22 mouse cellular contexts compared by ENCODE assay signal in the genomic region with DNA sequence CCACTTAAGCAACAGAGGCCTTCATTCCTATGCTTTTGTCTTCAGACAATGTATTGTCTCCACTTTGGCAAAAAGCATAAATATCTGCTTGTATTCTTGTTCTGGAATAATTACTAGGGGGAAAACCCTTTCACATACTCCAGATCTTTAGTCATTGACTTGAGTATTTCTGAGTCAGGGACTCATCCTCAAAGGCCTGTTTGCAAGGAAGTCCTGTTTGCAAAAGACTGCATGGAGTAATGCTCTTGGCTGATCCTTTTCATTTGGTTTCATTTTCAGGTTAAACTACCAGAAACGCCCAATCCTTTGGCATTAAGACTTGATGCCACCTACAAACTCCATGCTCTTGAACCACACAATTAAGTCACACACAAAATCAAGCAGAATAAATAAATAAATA. TPM values are rescaled to one million over a fixed set of nuclear protein-coding genes. Genes with fewer than 3 reads are reported as not detected.
DNase-seq lines count a peak whose midpoint lies in the region; ATAC-seq and TF ChIP-seq lines count a peak whose summit lies in the region.
"Had no signal": no experiment of that assay in that cellular context is flagged by ENCODE, and none has a peak within 500 bp of the region (broad histone marks: within the 10 kb centered on the region; RNA-seq: fewer than 3 reads in every experiment).

No protein-coding gene starts in this region.

- no peak for TF ChIP-seq CTCF in lung, postnatal 0 days (IDR thresholded peaks at IDR 0.05)

- no peaks in the 10 kb centered on the region for H3K27me3 ChIP-seq in lung, postnatal 0 days (replicated peaks; ENCODE audit: insufficient read depth, low read length)
- H3K27me3 ChIP-seq in forebrain, embryonic 15.5 days = no peaks in the 10 kb centered on the region
- H3K27me3 ChIP-seq: forebrain, embryonic 13.5 days; hindbrain, embryonic 12.5 days; intestine, embryonic 15.5 days had no signal

- no peaks in the 10 kb centered on the region; the same call in 1 of the 2 replicates for H3K4me1 ChIP-seq in lung, postnatal 0 days (ENCODE audit: insufficient read depth, low read depth, low read length)
- no peaks in the 10 kb centered on the region for H3K4me1 ChIP-seq in forebrain, embryonic 15.5 days
- H3K4me1 ChIP-seq: forebrain, embryonic 13.5 days; hindbrain, embryonic 12.5 days; intestine, embryonic 15.5 days had no signal

- H3K9ac ChIP-seq in lung, postnatal 0 days (replicated peaks; ENCODE audit: low read depth) = no peak overlapping the region
- no peak overlapping the region for H3K9ac ChIP-seq in forebrain, embryonic 15.5 days (replicated peaks)
- H3K9ac ChIP-seq: forebrain, embryonic 13.5 days; hindbrain, embryonic 12.5 days; intestine, embryonic 15.5 days had no signal

- intact Hi-C loops in left cerebral cortex, postnatal 25 days (cut with DNase I) = no loop called here

- no peak for TF ChIP-seq EP300 in lung, postnatal 0 days (IDR thresholded peaks at IDR 0.05)

- 0 out of 2 replicates have a peak overlapping the region, but pooled peaks have one; percentile 10 for H3K27ac ChIP-seq in lung, postnatal 0 days (ENCODE audit: low read length)
- no peak overlapping the region for H3K27ac ChIP-seq in forebrain, embryonic 15.5 days (replicated peaks)
- H3K27ac ChIP-seq: embryonic facial prominence, embryonic 10.5 days; forebrain, embryonic 13.5 days; heart, embryonic 10.5 days; hindbrain, embryonic 12.5 days; intestine, embryonic 15.5 days had no signal

- no peak overlapping the region for H3K4me3 ChIP-seq in lung, postnatal 0 days (ENCODE audit: low read depth, low read length)
- no peak overlapping the region for H3K4me3 ChIP-seq in forebrain, embryonic 15.5 days
- H3K4me3 ChIP-seq: embryonic facial prominence, embryonic 10.5 days; forebrain, embryonic 13.5 days; heart, embryonic 10.5 days; hindbrain, embryonic 12.5 days; intestine, embryonic 15.5 days had no signal

- DNase-seq in lung, postnatal 0 days (ENCODE audit: low spot score) = peak; percentile 17
- DNase-seq in lung, postnatal 4 days = no peak
- DNase-seq in NIH3T3 (ENCODE audit: low read depth) = peak; percentile 35
- no peak for DNase-seq in urinary bladder, postnatal 4 days (ENCODE audit: low spot score in 2 of 2)
- no peak for DNase-seq in left cerebral cortex, postnatal 25 days (ENCODE audit: low spot score in 2 of 2)
- DNase-seq: adrenal gland, postnatal 25 days; cerebellum, adult 18-20 months; cerebellum, adult 9-11 months; cerebellum, postnatal 36 days; gastrocnemius, postnatal 36 days; heart, adult 18-20 months; heart, postnatal 10 days; heart, postnatal 4 days had no signal

- ATAC-seq in lung, postnatal 0 days = no peak
- peak; percentile 20; the same call in 1 of the 2 replicates for ATAC-seq in granulocyte monocyte progenitor cell, adult 5-6 weeks (replicated peaks; ENCODE audit: poor library complexity, severe bottlenecking)
- ATAC-seq in megakaryocyte progenitor cell, adult 5-6 weeks (replicated peaks; ENCODE audit: poor library complexity) = peak; percentile 37; the same call in 1 of the 2 replicates
- ATAC-seq in forebrain, embryonic 15.5 days (replicated peaks) = no peak
- ATAC-seq: forebrain, embryonic 13.5 days; hindbrain, embryonic 16.5 days; intestine, embryonic 15.5 days had no signal

- WGBS in lung, postnatal 0 days = 71% methylated on average over 1 of the region's 1 CpGs
- WGBS in forebrain, embryonic 15.5 days = 86% methylated on average over 1 of the region's 1 CpGs

- no peaks in the 10 kb centered on the region for H3K36me3 ChIP-seq in lung, postnatal 0 days (ENCODE audit: insufficient read depth, low read length)
- no peaks in the 10 kb centered on the region for H3K36me3 ChIP-seq in forebrain, embryonic 15.5 days
- H3K36me3 ChIP-seq: embryonic facial prominence, embryonic 10.5 days; heart, embryonic 10.5 days; hindbrain, embryonic 12.5 days; intestine, embryonic 15.5 days had no signal

- H3K4me2 ChIP-seq in lung, postnatal 0 days (replicated peaks; ENCODE audit: low read depth, low read length) = no peak overlapping the region
- no peak overlapping the region for H3K4me2 ChIP-seq in forebrain, embryonic 15.5 days (replicated peaks)
- H3K4me2 ChIP-seq: forebrain, embryonic 13.5 days; hindbrain, embryonic 12.5 days; intestine, embryonic 15.5 days had no signal

- no peaks in the 10 kb centered on the region for H3K9me3 ChIP-seq in lung, postnatal 0 days (ENCODE audit: low read length)
- no peaks in the 10 kb centered on the region for H3K9me3 ChIP-seq in forebrain, embryonic 15.5 days
- H3K9me3 ChIP-seq: embryonic facial prominence, embryonic 10.5 days; forebrain, embryonic 13.5 days; heart, embryonic 10.5 days; hindbrain, embryonic 12.5 days; intestine, embryonic 15.5 days had no signal

RNA-seq across cellular contexts. Expression of a gene that starts 8.8 kb away (rescaled TPM):
- 44.3 and 47.4 TPM in 2 replicates for polyA plus RNA-seq in lung, postnatal 0 days (2015; fragmentation: Nextera tagmentation; extraction: Ambion mirVana)
- total RNA-seq in granulocyte monocyte progenitor cell, adult 5-6 weeks (2014; fragmentation: Nextera tagmentation) = 35.7 and 39.1 TPM in 2 replicates
- 88.0 and 90.1 TPM in 2 replicates for total RNA-seq in granulocyte monocyte progenitor cell, adult 5-6 weeks (2017)
- 46.4 and 49.2 TPM in 2 replicates for total RNA-seq in megakaryocyte progenitor cell, adult 5-6 weeks (2015)
- total RNA-seq in megakaryocyte progenitor cell, adult 5-6 weeks (2017) = 68.3 and 82.1 TPM in 2 replicates
- 10 to 100 TPM; 21.6 to 25.3 TPM for total RNA-seq in left cerebral cortex, postnatal 25 days (2021)
- 56.8 and 57.7 TPM in 2 replicates for polyA plus RNA-seq in forebrain, embryonic 15.5 days (2015; fragmentation: Nextera tagmentation; extraction: Ambion mirVana)

RNA-seq across cellular contexts. Expression of a gene that starts 9.1 kb away (rescaled TPM):
- 44.1 and 49.8 TPM in 2 replicates for polyA plus RNA-seq in lung, postnatal 0 days (2015; fragmentation: Nextera tagmentation; extraction: Ambion mirVana)
- 57.7 and 62.0 TPM in 2 replicates for total RNA-seq in granulocyte monocyte progenitor cell, adult 5-6 weeks (2014; fragmentation: Nextera tagmentation)
- total RNA-seq in granulocyte monocyte progenitor cell, adult 5-6 weeks (2017) = 63.0 and 66.5 TPM in 2 replicates
- 81.0 and 86.6 TPM in 2 replicates for total RNA-seq in megakaryocyte progenitor cell, adult 5-6 weeks (2015)
- 54.6 and 57.9 TPM in 2 replicates for total RNA-seq in megakaryocyte progenitor cell, adult 5-6 weeks (2017)
- 10 to 100 TPM; 47.3 to 50.1 TPM for total RNA-seq in left cerebral cortex, postnatal 25 days (2021)
- polyA plus RNA-seq in forebrain, embryonic 15.5 days (2015; fragmentation: Nextera tagmentation; extraction: Ambion mirVana) = 36.5 and 44.1 TPM in 2 replicates

Comparison
In these comparisons a context has a peak if more than half of its experiments do, and no peak if none do; other contexts are left out.
1. DNase-seq: peak in lung, postnatal 0 days (single experiment) and NIH3T3 (single experiment); none in lung, postnatal 4 days (0 of 2), urinary bladder, postnatal 4 days (0 of 2) and left cerebral cortex, postnatal 25 days (0 of 2).
2. ATAC-seq: peak in granulocyte monocyte progenitor cell, adult 5-6 weeks (single experiment) and megakaryocyte progenitor cell, adult 5-6 weeks (single experiment); none in lung, postnatal 0 days (single experiment) and forebrain, embryonic 15.5 days (single experiment).